Mouse (Mus musculus): ENCODE measurements around the gene Gpr156.

- TF ChIP-seq CTCF (IDR thresholded peaks at IDR 0.05; ENCODE audit: insufficient read depth, low read depth, low read length) (peak; percentile 50; the same call in 1 of the 2 replicates), POLR2A (IDR thresholded peaks at IDR 0.05; ENCODE audit: insufficient read depth, low read depth, low read length) (no peak)
These were observed 30.9 kb downstream of the Gpr156 start for GRCm38 (mm10) chr16:37947160-37947559.
